Mouse (Mus musculus) erythroblast, embryonic 14.5 days (primary cell): Measurements from ENCODE around the gene Tmpo. TPM values are rescaled to one million over a fixed set of nuclear protein-coding genes. Genes with fewer than 3 reads are reported as not detected.

ENCODE experiments used
- H3K27me3 ChIP-seq: 2 replicates; pipeline ENCODE4 v1.6.1; 2012; ENCODE audit warnings: inconsistent platforms; ENCODE audit not compliant: control insufficient read depth
- H3K36me3 ChIP-seq: 2 replicates; pipeline ENCODE4 v1.6.1; 2012; ENCODE audit warnings: mild to moderate bottlenecking, inconsistent platforms; ENCODE audit not compliant: control insufficient read depth
- H3K4me1 ChIP-seq: 2 replicates; pipeline ENCODE4 v1.6.1; 2012; ENCODE audit warnings: inconsistent platforms; ENCODE audit not compliant: control insufficient read depth
- H3K4me3 ChIP-seq: replicated peaks from 2 replicates; pipeline ENCODE3; 2012; ENCODE audit warnings: moderate library complexity, mild to moderate bottlenecking, inconsistent platforms
- H3K9me3 ChIP-seq: 2 replicates; pipeline ENCODE4 v1.6.1; 2012; ENCODE audit warnings: low read length, inconsistent platforms, mixed read lengths; ENCODE audit not compliant: control insufficient read depth
- GATA1 ChIP-seq: IDR thresholded peaks from 2 replicates; pipeline ENCODE4 v1.6.1; 2012; ENCODE audit warnings: low read length, inconsistent platforms, mixed read lengths
- TAL1 ChIP-seq: IDR thresholded peaks from 3 replicates; pipeline ENCODE4 v1.6.1; 2012; ENCODE audit warnings: low read length, inconsistent platforms, mixed read lengths
- polyA plus RNA-seq: library from polyadenylated mRNA; stranded (reverse); fragments of >175 nt; gene quantifications from 2 replicates; pipeline ENCODE4 v1.2.3, GENCODE M21; 2012

Gene Tmpo
- polyA plus RNA-seq, 1 experiment: 37.9 TPM

GRCm38 (mm10) chr10:91145413-91145812, 35.7 kb downstream of the Tmpo start:
- no peaks in the 10 kb centered on the region for H3K27me3 ChIP-seq
- no peak for TF ChIP-seq GATA1
- no peak for TF ChIP-seq TAL1
- H3K36me3 ChIP-seq: peaks cover 77% of the 10 kb centered on the region
- H3K4me3 ChIP-seq: no peak overlapping the region
- peaks cover 12% of the 10 kb centered on the region for H3K4me1 ChIP-seq
- H3K9me3 ChIP-seq: no peaks in the 10 kb centered on the region

- H3K4me1 ChIP-seq: peaks cover 22% of the 10 kb centered on the region
- peaks cover 58% of the 10 kb centered on the region for H3K36me3 ChIP-seq
These were observed 37.5 kb downstream of the Tmpo start for GRCm38 (mm10) chr10:91143313-91144230.

GRCm38 (mm10) chr10:91142654-91143191, 38.4 kb downstream of the Tmpo start:
- no peak for TF ChIP-seq GATA1
- TF ChIP-seq TAL1: no peak
- H3K36me3 ChIP-seq: peaks cover 50% of the 10 kb centered on the region
- no peak overlapping the region for H3K4me3 ChIP-seq
- no peaks in the 10 kb centered on the region for H3K9me3 ChIP-seq
- peaks cover 26% of the 10 kb centered on the region for H3K4me1 ChIP-seq
- no peaks in the 10 kb centered on the region for H3K27me3 ChIP-seq

More at GRCm38 (mm10) chr10:91143313-91144230, 37.5 kb downstream of the Tmpo start:
- TF ChIP-seq TAL1 (no peak), GATA1 (no peak)
- Histone ChIP-seq H3K4me3 (no peak overlapping the region), H3K27me3 (no peaks in the 10 kb centered on the region), H3K9me3 (no peaks in the 10 kb centered on the region)

GRCm38 (mm10) chr10:91141564-91141963, 39.6 kb downstream of the Tmpo start:
- Histone ChIP-seq H3K36me3 (peaks cover 38% of the 10 kb centered on the region), H3K4me3 (no peak overlapping the region), H3K27me3 (no peaks in the 10 kb centered on the region), H3K9me3 (no peaks in the 10 kb centered on the region), H3K4me1 (peaks cover 28% of the 10 kb centered on the region)
- TF ChIP-seq GATA1 (no peak), TAL1 (no peak)

GRCm38 (mm10) chr10:91139148-91139766, 41.9 kb downstream of the Tmpo start:
- Histone ChIP-seq H3K9me3 (no peaks in the 10 kb centered on the region), H3K4me1 (peaks cover 34% of the 10 kb centered on the region), H3K27me3 (no peaks in the 10 kb centered on the region), H3K4me3 (no peak overlapping the region), H3K36me3 (peaks cover 16% of the 10 kb centered on the region)
- no peak for TF ChIP-seq TAL1
- no peak for TF ChIP-seq GATA1

GRCm38 (mm10) chr10:91138317-91138716, 42.8 kb downstream of the Tmpo start:
- Histone ChIP-seq H3K36me3 (peaks cover 8% of the 10 kb centered on the region), H3K27me3 (no peaks in the 10 kb centered on the region), H3K4me1 (peaks cover 29% of the 10 kb centered on the region), H3K4me3 (no peak overlapping the region), H3K9me3 (no peaks in the 10 kb centered on the region)
- TF ChIP-seq TAL1 (no peak), GATA1 (no peak)

GRCm38 (mm10) chr10:91137400-91137799, 43.7 kb downstream of the Tmpo start:
- no peaks in the 10 kb centered on the region for H3K36me3 ChIP-seq
- no peak overlapping the region for H3K4me3 ChIP-seq
- no peaks in the 10 kb centered on the region for H3K27me3 ChIP-seq
- H3K4me1 ChIP-seq: peaks cover 24% of the 10 kb centered on the region
- TF ChIP-seq TAL1: no peak
- no peak for TF ChIP-seq GATA1
- no peaks in the 10 kb centered on the region for H3K9me3 ChIP-seq

GRCm38 (mm10) chr10:91135302-91135972, 45.7 kb downstream of the Tmpo start:
- H3K9me3 ChIP-seq: no peaks in the 10 kb centered on the region
- no peaks in the 10 kb centered on the region for H3K36me3 ChIP-seq
- peaks cover 24% of the 10 kb centered on the region for H3K4me1 ChIP-seq
- no peak overlapping the region for H3K4me3 ChIP-seq
- no peaks in the 10 kb centered on the region for H3K27me3 ChIP-seq
- TF ChIP-seq TAL1: no peak
- TF ChIP-seq GATA1: no peak
